Mouse (Mus musculus): ENCODE measurements at regions not wholly inside any gene's neighbourhood (a gene's known extent, or its start where the extent isn't known, plus 50 kb on each side); places are given as distances from the start of the nearest gene placed in this dataset.

DNA sequence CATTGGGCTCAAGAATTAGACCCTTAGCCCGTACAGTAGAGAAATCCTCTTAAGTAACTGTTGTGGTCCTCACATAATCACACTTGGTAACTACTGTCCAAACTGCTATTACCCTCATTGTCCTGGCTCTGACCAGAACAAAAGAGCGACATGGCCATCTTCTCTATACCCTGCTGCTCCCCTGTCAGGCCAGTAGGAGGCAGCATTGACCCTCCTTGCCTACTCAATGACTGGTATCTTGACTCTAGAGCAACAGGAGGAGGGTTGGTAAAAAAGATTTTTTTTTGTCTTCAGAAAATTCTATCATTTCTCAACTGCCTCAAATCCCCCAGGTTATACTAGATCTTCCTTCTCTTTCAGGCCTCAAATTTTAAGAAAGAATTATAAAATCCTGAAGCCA is 130.4 kb downstream of the Usp46 start:
- peak; percentile 55 for DNase-seq

DNA sequence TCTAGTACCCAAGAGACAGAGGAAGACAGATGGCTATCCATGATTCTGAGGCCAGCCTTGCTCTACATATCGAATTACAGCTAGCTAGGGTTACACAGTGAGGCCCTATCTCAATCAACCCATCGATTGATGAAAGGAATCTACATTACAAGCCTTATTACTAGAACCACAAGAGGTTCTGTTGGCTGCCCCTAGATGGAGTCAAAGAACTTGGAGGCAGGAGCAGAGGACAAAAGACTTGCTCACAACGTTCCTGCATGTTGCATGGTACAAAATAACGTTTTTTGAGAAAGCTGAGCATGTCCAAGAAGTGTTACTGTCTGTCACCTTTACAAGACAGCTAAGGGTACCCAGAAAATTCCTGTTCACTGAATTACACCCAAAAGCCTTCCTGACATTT is 129.8 kb downstream of the Usp46 start:
- no peak for DNase-seq

DNA sequence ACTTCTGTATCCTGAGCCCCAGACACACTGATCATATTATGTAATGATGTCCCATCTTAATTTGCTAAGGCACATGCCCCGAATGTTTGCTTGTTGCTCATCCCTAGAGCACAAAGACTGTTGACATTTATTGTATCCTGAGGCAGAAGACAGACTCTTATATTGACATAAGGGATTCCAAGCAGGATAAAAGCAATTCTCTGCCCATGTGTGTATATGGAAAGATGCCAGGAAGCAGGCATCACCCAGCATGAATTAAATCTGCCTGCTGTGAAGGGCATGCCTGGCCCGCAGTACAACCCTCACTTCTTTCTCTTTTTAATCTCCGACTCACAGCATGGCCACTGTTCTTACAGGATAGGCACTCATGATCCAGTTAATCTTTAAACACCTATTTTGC is 125.3 kb downstream of the Usp46 start:
- DNase-seq, result no peak

DNA sequence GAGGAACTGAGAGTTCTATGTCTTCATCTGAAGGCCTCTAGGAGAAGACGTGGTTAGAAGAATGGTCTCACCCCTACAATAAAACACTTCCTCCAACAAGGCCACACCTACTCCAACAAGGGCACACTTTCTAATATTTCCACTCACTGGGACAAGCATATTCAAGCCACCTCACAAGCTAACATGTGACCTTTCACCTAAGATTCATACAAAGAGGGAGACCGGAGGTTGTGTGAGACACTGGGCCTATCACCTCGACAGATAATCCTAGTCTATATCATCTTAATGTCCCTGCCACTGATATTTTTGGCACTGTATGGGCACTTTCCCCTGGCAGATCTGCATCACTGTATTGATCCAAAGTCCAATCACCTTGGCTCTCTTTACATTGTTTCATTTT is 122.6 kb downstream of the Usp46 start:
- no peak for DNase-seq

DNA sequence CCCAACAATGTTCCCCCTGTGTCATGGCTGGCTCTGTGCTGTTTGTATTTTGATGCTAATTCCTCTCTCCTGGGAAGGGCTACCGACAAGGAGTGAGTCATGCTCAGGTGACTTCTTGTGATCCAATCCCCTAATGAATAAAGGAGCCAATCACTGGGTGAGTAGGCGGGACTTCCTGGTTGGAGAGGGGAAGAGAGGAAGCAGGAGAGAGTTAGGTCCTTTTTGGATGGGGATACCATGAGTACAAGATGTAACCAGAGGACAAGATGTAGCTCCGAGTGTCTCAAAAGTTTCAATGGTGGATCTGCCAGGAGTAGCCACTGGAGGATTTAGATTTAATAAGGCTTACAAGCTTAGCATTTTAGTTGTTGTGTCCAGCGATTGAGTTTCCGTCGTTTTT is 122.1 kb downstream of the Usp46 start:
- DNase-seq, result no peak

DNA sequence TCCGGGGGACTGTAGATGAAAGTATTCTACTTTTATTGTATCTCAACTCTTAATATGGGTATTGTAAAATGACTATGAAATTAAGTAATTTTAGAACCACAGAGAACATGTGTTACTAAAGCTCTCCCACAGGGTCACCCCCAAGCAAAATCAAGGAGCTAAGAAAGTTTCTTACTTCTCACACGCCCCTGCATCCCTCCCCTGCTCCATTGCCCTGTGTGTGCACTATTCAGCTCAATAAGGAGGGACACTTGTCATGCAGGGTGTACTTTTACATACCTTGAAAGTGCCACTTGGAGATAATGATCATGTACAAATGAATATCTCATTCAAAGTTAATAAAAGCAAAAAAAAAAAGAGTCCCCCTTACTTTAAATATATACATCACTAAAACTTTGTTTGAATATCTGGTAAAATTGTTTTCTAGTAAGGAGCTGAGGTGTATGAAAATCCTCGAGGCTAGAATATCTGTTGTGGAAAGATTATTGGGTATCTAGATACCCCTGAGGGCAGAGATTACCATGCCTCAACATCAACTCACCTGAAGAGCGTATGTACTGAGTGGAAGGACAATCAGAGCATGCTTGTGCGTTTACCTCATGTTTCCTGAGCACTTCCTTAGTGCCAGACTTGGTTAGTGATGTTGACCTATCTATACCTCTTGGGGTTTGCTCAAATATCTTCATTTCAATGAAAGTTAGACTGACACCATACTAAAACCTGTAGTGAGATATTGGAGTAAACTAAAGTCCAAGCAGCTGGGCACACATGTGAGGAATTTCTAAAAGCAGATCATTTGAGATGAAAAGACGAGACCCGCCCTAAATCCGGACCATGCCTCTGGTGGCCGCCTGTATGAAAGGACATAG is 120.0 kb downstream of the Usp46 start:
- DNase-seq, result no peak
